Mouse (Mus musculus): ENCODE data around the gene Kcng1. TPM values are rescaled to one million over a fixed set of nuclear protein-coding genes. Genes with fewer than 3 reads are reported as not detected.
A peak's percentile ranks its signal among the peaks of the same experiment; 100 is the strongest.

Gene Kcng1
- polyA plus RNA-seq, 1 experiment from 2014 or later, result 0.99 TPM

DNA sequence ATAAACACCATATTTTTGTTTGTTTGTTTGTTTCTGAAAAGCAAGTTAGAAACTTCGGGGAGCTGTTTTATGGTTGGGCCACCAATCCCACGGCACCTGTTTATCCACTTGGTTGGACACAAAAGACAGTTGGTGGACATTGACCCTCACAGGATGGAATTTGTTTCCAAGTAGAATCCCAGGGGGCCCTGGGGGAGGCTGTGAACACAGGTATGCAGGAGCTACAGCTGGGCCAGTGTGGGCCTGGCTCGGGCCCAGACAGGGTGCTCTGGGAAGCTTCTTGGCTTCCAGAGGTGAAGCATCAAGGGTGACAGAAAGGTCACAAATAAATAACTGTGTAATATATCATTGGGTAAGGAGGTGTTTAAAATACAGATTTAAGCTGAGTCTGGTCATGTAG lies 25.0 kb downstream of the Kcng1 start:
- Histone ChIP-seq H3K4me3 (no peak overlapping the region), H3K27me3 (peaks cover 14% of the 10 kb centered on the region; the same call in 1 of the 2 replicates), H3K4me2 (no peak overlapping the region), H3K36me3 (no peaks in the 10 kb centered on the region), H3K9ac (no peak overlapping the region), H3K9me3 (no peaks in the 10 kb centered on the region), H3K27ac (no peak overlapping the region), H3K4me1 (replicated peaks) (no peaks in the 10 kb centered on the region)
- ATAC-seq (ENCODE audit: low FRiP score), result no peak
- 85% methylated on average over 3 of the region's 3 CpGs for WGBS

DNA sequence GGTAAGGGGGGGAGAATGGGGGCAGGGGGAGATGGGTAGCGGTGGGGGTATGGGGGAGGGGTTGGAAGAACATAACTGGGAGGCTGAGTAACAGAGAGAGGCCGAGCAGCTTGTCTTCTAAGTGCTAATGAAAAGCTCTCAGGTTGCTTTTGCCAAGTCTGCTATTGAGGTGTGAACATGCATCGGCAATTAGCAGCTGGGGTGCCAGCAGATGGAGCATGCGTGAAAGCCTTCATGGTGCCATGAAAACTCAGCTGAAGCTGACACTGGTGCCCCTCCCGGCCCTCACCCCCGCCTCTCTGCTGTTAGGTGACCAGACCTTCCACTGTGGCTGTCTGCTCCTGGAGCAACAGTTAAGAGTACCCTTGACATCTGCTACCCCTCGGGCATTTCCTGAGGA lies 27.7 kb downstream of the Kcng1 start:
- Histone ChIP-seq H3K4me1 (replicated peaks) (no peaks in the 10 kb centered on the region), H3K27me3 (peaks cover 21% of the 10 kb centered on the region), H3K9ac (no peak overlapping the region), H3K4me2 (no peak overlapping the region), H3K36me3 (no peaks in the 10 kb centered on the region), H3K27ac (no peak overlapping the region), H3K4me3 (no peak overlapping the region), H3K9me3 (no peaks in the 10 kb centered on the region)
- no peak for ATAC-seq (ENCODE audit: low FRiP score)
- WGBS, result 74% methylated on average over 7 of the region's 7 CpGs

DNA sequence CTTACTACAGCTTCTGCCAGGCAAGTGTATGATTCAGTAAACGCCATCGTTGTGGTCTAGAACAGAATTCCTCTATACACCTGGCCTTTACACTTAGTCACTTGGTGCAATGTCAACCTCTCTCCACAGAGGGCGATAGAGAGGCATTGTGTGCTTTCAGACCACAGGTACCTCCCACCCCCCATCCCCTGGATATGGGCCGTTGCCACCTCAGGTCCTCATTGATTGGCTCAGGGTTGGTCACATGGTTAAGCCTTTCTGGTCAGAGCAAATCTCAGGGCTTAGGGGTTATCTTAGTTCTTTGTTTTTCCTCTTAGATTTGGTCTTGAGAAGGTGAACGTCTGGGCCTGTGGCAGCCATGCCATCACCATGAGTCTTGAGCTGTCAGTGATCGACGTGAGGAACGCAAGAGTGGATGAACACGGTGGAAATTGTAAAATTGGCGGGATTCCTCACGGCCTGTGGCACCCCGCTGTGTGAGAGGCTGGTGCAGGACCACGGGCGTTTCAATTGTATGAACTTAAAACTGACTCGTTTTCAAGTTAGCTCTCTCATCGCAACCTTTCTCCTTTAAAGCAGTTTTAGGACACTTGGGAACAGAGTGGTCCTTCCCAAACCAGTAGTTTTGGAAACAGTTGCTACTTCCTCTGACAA lies 28.8 kb downstream of the Kcng1 start:
- Histone ChIP-seq H3K4me3 (no peak overlapping the region), H3K36me3 (no peaks in the 10 kb centered on the region), H3K9me3 (no peaks in the 10 kb centered on the region), H3K27ac (no peak overlapping the region), H3K9ac (no peak overlapping the region), H3K4me2 (0 out of 2 replicates have a peak overlapping the region, but pooled peaks have one; percentile 9), H3K4me1 (replicated peaks) (no peaks in the 10 kb centered on the region), H3K27me3 (peaks cover 19% of the 10 kb centered on the region)
- 0 out of 2 replicates have a peak, but pooled peaks have one; percentile 37 for ATAC-seq (ENCODE audit: low FRiP score)
- 15% methylated on average over 16 of the region's 16 CpGs for WGBS

DNA sequence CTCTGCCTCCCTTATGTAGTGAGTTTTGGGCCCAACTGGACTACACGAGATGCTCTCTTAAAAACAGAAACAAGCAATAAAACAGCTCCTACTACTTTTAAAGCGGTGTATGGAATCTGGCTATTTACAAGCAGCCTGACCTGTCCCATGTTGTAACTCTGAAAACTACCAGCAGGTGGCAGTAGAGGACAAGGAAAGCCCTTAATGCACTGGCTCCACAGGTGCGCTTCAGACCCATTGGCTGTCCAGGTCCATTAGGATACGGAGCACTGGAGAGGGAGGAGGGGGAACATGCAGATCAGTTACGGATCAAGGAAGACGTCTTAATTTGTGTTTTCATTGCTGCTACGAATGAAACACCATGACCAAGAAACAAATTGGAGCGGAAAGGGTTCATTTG lies 31.3 kb downstream of the Kcng1 start:
- H3K4me1 ChIP-seq (replicated peaks), result no peaks in the 10 kb centered on the region
- H3K36me3 ChIP-seq, result no peaks in the 10 kb centered on the region
- no peak overlapping the region for H3K4me2 ChIP-seq
- 18% methylated on average over 8 of the region's 8 CpGs for WGBS
- H3K4me3 ChIP-seq, result no peak overlapping the region
- H3K9ac ChIP-seq, result no peak overlapping the region
- no peak overlapping the region for H3K27ac ChIP-seq
- no peaks in the 10 kb centered on the region for H3K9me3 ChIP-seq
- no peak for ATAC-seq (ENCODE audit: low FRiP score)
- H3K27me3 ChIP-seq, result peaks cover 22% of the 10 kb centered on the region

DNA sequence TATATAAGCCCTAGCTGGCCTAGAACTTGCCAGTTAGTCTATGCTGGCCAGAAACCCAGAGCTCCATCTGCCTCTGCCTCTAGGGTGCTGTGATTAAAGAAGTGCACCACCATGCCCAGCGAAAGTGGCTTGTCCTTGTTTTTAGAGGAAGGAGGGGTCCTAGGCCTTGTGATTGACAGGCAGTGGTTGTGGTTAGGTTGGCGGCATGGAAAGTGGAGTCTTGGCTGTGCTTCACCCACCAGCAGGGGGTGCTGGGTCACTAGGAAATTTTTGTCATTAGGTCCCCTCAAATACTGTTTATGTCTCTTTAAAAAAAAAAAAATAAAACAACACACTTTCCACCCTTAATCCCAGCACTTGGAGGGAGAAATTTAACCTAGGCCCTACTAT lies 32.7 kb downstream of the Kcng1 start:
- 23% methylated on average over 2 of the region's 2 CpGs for WGBS
- no peak for ATAC-seq (ENCODE audit: low FRiP score)
- H3K9ac ChIP-seq, result no peak overlapping the region

DNA sequence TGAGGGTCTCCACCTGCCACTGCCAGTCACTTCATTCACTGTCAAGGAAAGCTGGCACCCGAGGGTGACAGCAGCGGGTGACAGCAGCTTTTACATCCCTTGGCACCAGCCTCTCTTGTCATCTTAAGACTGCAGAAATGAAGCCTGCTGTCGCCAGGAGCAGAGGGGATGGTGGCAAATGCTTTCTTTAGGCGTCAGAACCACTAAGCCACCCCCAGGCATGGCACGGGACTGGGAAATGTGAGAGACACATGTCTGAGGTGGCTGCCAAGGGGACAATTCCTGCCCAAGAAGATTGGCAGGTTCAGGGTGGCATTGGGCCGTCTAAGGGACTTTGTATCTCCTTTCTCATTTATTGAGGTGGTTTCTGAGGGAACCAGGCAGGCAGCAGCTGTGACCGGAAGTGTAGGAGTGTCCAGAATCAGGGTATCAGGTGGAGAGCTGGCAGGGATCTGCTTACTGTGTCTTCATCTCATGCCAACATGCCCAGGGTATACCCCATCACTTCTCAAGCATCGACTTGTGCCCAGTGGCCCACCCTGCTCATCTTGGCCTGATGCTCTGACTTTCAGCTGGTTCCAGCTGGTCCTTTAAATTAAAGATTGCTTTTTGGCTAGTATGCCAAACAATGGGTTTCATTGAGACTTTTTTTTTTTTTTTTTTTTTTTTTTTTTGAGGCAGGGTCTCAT lies 33.2 kb downstream of the Kcng1 start:
- H3K4me2 ChIP-seq, result no peak overlapping the region
- H3K4me1 ChIP-seq (replicated peaks), result no peaks in the 10 kb centered on the region
- H3K36me3 ChIP-seq, result no peaks in the 10 kb centered on the region
- H3K27ac ChIP-seq, result no peak overlapping the region
- peaks cover 19% of the 10 kb centered on the region for H3K27me3 ChIP-seq
- no peak overlapping the region for H3K9ac ChIP-seq
- 0 out of 2 replicates have a peak, but pooled peaks have one; percentile 45 for ATAC-seq (ENCODE audit: low FRiP score)
- H3K4me3 ChIP-seq, result no peak overlapping the region
- WGBS, result 72% methylated on average over 8 of the region's 8 CpGs
- no peaks in the 10 kb centered on the region for H3K9me3 ChIP-seq

More for the DNA sequence above, 32.7 kb downstream of the Kcng1 start:
- Histone ChIP-seq H3K9me3 (no peaks in the 10 kb centered on the region), H3K4me1 (replicated peaks) (no peaks in the 10 kb centered on the region), H3K4me2 (no peak overlapping the region), H3K36me3 (no peaks in the 10 kb centered on the region), H3K27me3 (peaks cover 19% of the 10 kb centered on the region), H3K27ac (no peak overlapping the region), H3K4me3 (no peak overlapping the region)

DNA sequence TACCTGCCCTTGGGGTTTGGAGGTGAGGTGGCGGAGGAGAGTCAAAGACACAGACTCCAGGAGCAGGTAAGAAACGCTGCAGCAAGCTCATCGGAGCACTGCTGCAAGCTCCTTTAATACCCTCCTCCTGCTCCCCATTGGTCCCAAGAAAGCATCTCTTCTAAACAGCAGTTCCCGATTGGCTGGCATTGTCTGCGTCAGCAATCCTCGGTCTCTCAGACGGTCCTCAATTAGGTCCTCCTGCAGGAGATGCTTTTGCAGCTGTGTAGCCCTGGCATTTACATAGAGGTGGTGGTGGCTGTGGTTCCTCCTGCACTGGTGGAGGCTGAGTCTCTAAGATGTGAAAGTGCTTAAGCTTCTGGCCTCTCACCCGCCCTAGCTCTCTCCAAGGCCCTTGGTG lies 36.0 kb downstream of the Kcng1 start:
- H3K4me1 ChIP-seq (replicated peaks), result no peaks in the 10 kb centered on the region
- no peaks in the 10 kb centered on the region for H3K9me3 ChIP-seq
- H3K4me2 ChIP-seq, result no peak overlapping the region
- H3K27ac ChIP-seq, result no peak overlapping the region
- no peaks in the 10 kb centered on the region for H3K36me3 ChIP-seq
- 35% methylated on average over 8 of the region's 8 CpGs for WGBS
- H3K27me3 ChIP-seq, result peaks cover 9% of the 10 kb centered on the region
- no peak for ATAC-seq (ENCODE audit: low FRiP score)
- H3K4me3 ChIP-seq, result no peak overlapping the region
- H3K9ac ChIP-seq, result no peak overlapping the region

DNA sequence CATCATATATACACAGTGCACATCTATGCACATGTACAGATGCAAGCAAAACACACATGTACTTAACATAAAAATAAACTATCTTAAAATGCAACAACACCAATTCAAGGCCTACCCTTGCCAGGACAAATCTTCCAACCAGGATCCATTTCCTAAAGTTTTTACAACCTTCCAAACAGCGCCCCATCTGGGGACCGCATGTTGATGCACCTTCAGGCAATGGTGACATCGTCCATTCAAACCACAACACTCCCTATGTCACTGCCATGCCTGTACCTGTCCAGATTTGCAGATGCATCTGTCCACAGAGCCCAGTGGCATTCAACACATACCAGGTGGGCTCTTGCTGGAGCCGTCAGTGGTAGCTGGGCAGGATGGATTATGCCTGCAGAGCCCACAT lies 38.3 kb downstream of the Kcng1 start:
- peaks cover 11% of the 10 kb centered on the region for H3K27me3 ChIP-seq
- no peak for ATAC-seq (ENCODE audit: low FRiP score)
- H3K9me3 ChIP-seq, result peaks cover 4% of the 10 kb centered on the region; the same call in 1 of the 2 replicates
- H3K4me3 ChIP-seq, result no peak overlapping the region
- H3K4me1 ChIP-seq (replicated peaks), result no peaks in the 10 kb centered on the region
- H3K9ac ChIP-seq, result no peak overlapping the region
- H3K36me3 ChIP-seq, result no peaks in the 10 kb centered on the region
- 79% methylated on average over 4 of the region's 4 CpGs for WGBS
- H3K27ac ChIP-seq, result no peak overlapping the region
- no peak overlapping the region for H3K4me2 ChIP-seq

DNA sequence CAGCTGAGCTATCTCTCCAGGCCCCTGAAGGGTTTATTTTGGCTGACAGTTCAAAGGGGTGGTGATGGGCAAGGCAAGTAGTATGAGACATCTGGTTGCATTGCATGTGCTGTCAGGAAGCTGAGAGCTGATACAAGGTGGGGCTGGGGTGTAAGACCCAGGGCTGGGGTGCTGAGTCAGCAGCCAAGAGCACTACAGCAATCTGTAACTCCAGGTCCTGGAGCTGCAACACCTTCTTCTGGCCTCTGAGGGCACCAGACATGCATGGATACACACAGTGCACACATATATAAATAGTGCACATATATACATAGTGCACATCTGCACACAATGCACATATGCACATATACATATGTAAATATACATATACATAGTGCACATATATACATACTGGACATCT lies 38.7 kb downstream of the Kcng1 start:
- no peak for ATAC-seq (ENCODE audit: low FRiP score)

DNA sequence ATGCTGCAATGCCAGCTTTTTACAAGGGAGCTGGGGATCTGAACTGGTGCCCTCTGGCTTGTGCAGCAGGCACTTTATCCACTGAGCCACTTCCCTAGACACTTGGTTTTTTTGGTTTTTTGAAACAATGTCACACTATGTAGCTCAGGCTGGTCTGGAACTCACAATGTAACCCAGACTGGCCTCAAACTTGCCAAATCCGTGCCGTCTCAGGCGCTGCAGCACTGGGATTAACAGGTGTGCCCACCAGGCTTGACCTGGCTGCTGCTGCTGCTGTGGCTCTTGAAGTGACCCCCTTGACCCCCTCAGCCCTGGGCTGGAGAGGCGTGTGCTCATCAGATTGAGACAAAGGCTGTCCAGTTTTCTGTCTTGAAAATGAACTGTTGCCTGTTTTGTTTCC lies 43.2 kb downstream of the Kcng1 start:
- Histone ChIP-seq H3K4me3 (no peak overlapping the region), H3K4me2 (no peak overlapping the region), H3K9ac (no peak overlapping the region), H3K4me1 (replicated peaks) (peaks cover 5% of the 10 kb centered on the region), H3K27ac (no peak overlapping the region), H3K27me3 (peaks cover 6% of the 10 kb centered on the region; the same call in 1 of the 2 replicates), H3K36me3 (peaks cover 21% of the 10 kb centered on the region), H3K9me3 (peaks cover 4% of the 10 kb centered on the region; the same call in 1 of the 2 replicates)
- 91% methylated on average over 4 of the region's 4 CpGs for WGBS
- no peak for ATAC-seq (ENCODE audit: low FRiP score)

More for the DNA sequence above, 38.7 kb downstream of the Kcng1 start:
- Histone ChIP-seq H3K4me2 (no peak overlapping the region), H3K9ac (no peak overlapping the region), H3K27ac (no peak overlapping the region), H3K4me1 (replicated peaks) (no peaks in the 10 kb centered on the region), H3K27me3 (peaks cover 11% of the 10 kb centered on the region), H3K4me3 (no peak overlapping the region), H3K36me3 (no peaks in the 10 kb centered on the region), H3K9me3 (peaks cover 4% of the 10 kb centered on the region; the same call in 1 of the 2 replicates)

DNA sequence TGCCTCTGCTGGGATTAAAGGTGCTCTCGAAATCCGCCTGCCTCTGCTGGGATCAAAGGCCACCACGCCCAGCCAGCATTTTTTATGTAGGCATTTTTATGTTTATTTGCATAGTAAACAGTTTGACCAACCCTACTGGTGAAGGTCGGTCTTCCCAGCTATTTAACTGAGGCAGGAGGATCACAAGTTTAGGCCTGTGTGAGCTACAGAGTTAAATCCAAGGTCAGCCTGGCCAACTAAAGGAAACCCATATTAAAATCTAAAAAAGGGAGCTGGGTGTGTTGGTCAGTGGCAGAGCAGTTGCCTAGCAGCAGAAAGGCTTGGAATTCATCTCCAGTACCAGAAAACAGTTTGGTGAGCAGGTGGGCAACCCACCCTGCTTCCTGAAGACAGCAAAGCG lies 48.2 kb downstream of the Kcng1 start:
- Histone ChIP-seq H3K9me3 (no peaks in the 10 kb centered on the region), H3K4me1 (replicated peaks) (peaks cover 42% of the 10 kb centered on the region), H3K36me3 (peaks cover 24% of the 10 kb centered on the region), H3K4me2 (no peak overlapping the region), H3K27me3 (no peaks in the 10 kb centered on the region), H3K27ac (no peak overlapping the region), H3K4me3 (no peak overlapping the region), H3K9ac (no peak overlapping the region)
- WGBS, result 92% methylated on average over 5 of the region's 5 CpGs
- ATAC-seq (ENCODE audit: low FRiP score), result no peak

DNA sequence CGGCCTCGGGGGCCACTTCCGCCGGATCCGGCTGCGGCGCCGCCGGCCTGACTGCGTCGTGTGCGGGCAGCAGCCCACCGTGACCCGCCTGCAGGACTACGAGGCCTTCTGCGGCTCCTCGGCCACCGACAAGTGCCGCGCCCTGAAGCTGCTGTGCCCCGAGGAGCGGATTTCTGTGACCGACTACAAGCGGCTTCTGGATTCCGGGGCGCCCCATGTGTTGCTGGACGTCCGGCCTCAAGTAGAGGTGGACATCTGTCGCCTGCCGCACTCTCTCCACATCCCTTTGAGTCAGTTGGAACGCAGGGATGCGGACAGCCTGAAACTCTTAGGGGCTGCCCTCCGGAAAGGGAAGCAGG lies 50.1 kb downstream of the Kcng1 start:
- H3K27ac ChIP-seq, result peak overlapping the region; percentile 95; the same call in 1 of the 2 replicates
- peak overlapping the region; percentile 100 for H3K4me3 ChIP-seq
- no peak for ATAC-seq (ENCODE audit: low FRiP score)

More for the DNA sequence above, 50.1 kb downstream of the Kcng1 start:
- H3K4me1 ChIP-seq (replicated peaks), result peaks cover 46% of the 10 kb centered on the region
- H3K27me3 ChIP-seq, result no peaks in the 10 kb centered on the region
- H3K36me3 ChIP-seq, result peaks cover 28% of the 10 kb centered on the region
- H3K9ac ChIP-seq, result peak overlapping the region; percentile 96
- peak overlapping the region; percentile 99 for H3K4me2 ChIP-seq
- 63% methylated on average over 33 of the region's 33 CpGs for WGBS
- no peaks in the 10 kb centered on the region for H3K9me3 ChIP-seq

All from hindbrain, embryonic 13.5 days (tissue).